Mouse (Mus musculus) neural tube, embryonic 14.5 days (tissue): ENCODE results near the gene Calcr. TPM values are rescaled to one million over a fixed set of nuclear protein-coding genes. Genes with fewer than 3 reads are reported as not detected.

Source experiments
- ATAC-seq: fragments of 200-750 bp; cut with Nextera tagmentation; 2 replicates; pipeline ENCODE4 v1.8.0; 2017; ENCODE audit warnings: low read depth, mild to moderate bottlenecking, moderate TSS enrichment, moderate library complexity
- H3K27ac ChIP-seq: fragments of 300-500 bp; sonication (generic); 2 replicates; pipeline ENCODE4 v1.5.1; 2014; ENCODE audit warnings: low read depth, mild to moderate bottlenecking, control low read depth, low read length, moderate library complexity, mixed read lengths
- H3K27me3 ChIP-seq: fragments of 300-500 bp; sonication (generic); 2 replicates; pipeline ENCODE4 v1.6.1; 2014; ENCODE audit warnings: low read length; ENCODE audit not compliant: control insufficient read depth, insufficient read depth
- H3K36me3 ChIP-seq: fragments of 300-500 bp; sonication (generic); 2 replicates; pipeline ENCODE4 v1.6.1; 2014; ENCODE audit warnings: low read length, mixed read lengths; ENCODE audit not compliant: control insufficient read depth, insufficient read depth
- H3K4me1 ChIP-seq: fragments of 300-500 bp; sonication (generic); 2 replicates; pipeline ENCODE4 v1.6.1; 2014; ENCODE audit warnings: low read length; ENCODE audit not compliant: control insufficient read depth, insufficient read depth
- H3K4me2 ChIP-seq: fragments of 300-500 bp; sonication (generic); 2 replicates; pipeline ENCODE4 v1.6.1; 2014; ENCODE audit warnings: mild to moderate bottlenecking, low read depth, low read length, control low read depth
- H3K4me3 ChIP-seq: fragments of 300-500 bp; sonication (generic); 2 replicates; pipeline ENCODE4 v1.5.1; 2014; ENCODE audit warnings: low read depth, low read length, control low read depth, mixed read lengths
- H3K9ac ChIP-seq: fragments of 300-500 bp; sonication (generic); replicated peaks from 2 replicates; pipeline ENCODE4 v1.6.1; 2014; ENCODE audit warnings: low read depth, mild to moderate bottlenecking, control low read depth, low read length, mixed read lengths
- H3K9me3 ChIP-seq: fragments of 300-500 bp; sonication (generic); 2 replicates; pipeline ENCODE4 v1.6.1; 2016; ENCODE audit warnings: low read length; ENCODE audit not compliant: control insufficient read depth
- WGBS: fragments of 180-500 bp; shearing (Covaris S2); extraction: QIAGEN DNeasy Blood & Tissue Kit; methylation state at CpG from one replicate; pipeline ENCODE4 v1.1.7; 2014; 5-methylcytosine and 5-hydroxymethylcytosine counted together
- polyA plus RNA-seq: library from polyadenylated mRNA; unstranded; fragments of >200 nt; fragmentation: Nextera tagmentation; extraction: Ambion mirVana; gene quantifications from 2 replicates; pipeline ENCODE4 v1.2.1, GENCODE M21; 2014

Calcr gene
- 0.94 and 1.2 TPM in 2 replicates for polyA plus RNA-seq

DNA sequence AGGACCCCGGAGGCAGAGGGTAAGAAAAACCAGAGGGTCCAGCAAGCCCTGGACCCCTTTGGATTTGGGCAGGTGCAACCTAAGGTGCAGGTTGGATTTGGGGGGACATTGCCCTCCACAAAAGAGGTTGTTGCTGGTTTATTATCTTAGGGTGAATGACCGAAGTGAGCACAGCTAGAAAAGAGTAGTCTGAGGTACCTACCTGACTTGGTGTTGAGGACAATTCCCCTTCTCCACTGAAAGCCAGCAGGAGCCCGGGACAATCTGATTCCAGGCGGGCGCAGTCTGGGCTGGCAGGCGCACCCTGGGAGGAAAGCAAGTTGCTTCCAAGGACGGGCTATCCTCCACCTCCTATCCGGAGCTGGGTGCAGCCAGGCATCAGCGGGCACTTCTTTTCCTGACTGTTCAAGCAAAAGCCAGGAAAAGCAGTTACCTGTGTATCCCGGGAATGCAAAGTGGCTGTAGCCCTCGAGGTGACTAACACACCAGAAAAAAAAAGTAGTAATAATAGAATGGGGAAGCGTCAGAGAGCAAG is at the start of gene Calcr:
Gene Calcr (minus strand): TSS at position 485 of the 535 bp plus-strand sequence.
- no peaks in the 10 kb centered on the region for H3K9me3 ChIP-seq
- peak within 1 kb of the TSS; percentile 91 for H3K4me2 ChIP-seq
- H3K27ac ChIP-seq, result no peak within 1 kb of the TSS
- H3K27me3 ChIP-seq, result peaks cover 31% of the 10 kb centered on the region
- peak within 1 kb of the TSS; percentile 40 for H3K4me3 ChIP-seq
- H3K4me1 ChIP-seq, result peaks cover 8% of the 10 kb centered on the region; the same call in 1 of the 2 replicates
- WGBS, result 2% methylated on average over 12 of the region's 12 CpGs
- H3K36me3 ChIP-seq, result no peaks in the 10 kb centered on the region
- ATAC-seq, result peak; percentile 11; the same call in 1 of the 2 replicates
- H3K9ac ChIP-seq, result no peak within 1 kb of the TSS

DNA sequence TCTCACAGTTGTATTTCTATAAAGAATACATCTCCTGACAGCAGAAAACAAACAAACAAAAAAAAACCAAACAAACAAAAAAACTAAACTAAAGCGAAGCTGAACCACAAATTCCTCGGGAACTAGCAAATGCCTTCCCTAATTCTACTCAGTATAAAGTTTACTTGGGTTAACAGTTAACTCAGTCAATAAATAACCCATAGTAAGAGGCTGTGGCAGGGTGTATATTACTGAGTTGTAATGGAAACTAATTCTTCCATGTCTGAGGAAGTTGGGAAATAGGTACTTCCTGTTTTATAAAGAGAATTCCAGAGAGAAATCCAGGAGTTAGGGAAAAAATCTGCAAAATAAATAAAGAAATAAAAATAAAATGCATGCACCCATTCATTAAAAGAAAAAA is 3.0 kb upstream of the Calcr start:
- Histone ChIP-seq H3K4me3 (no peak overlapping the region), H3K27ac (no peak overlapping the region), H3K9ac (no peak overlapping the region), H3K4me2 (no peak overlapping the region), H3K36me3 (no peaks in the 10 kb centered on the region), H3K9me3 (no peaks in the 10 kb centered on the region), H3K4me1 (peaks cover 8% of the 10 kb centered on the region; the same call in 1 of the 2 replicates), H3K27me3 (peaks cover 25% of the 10 kb centered on the region)
- ATAC-seq, result no peak
- 78% methylated on average over 2 of the region's 2 CpGs for WGBS

- H3K4me3 ChIP-seq, result peak overlapping the region; percentile 40
- H3K9me3 ChIP-seq, result no peaks in the 10 kb centered on the region
- no peak overlapping the region for H3K9ac ChIP-seq
- H3K36me3 ChIP-seq, result no peaks in the 10 kb centered on the region
- peak overlapping the region; percentile 91 for H3K4me2 ChIP-seq
- H3K27me3 ChIP-seq, result peaks cover 31% of the 10 kb centered on the region
- under 1% methylated on average over 39 of the region's 39 CpGs for WGBS
- peaks cover 8% of the 10 kb centered on the region; the same call in 1 of the 2 replicates for H3K4me1 ChIP-seq
- H3K27ac ChIP-seq, result no peak overlapping the region
- ATAC-seq, result peak; percentile 56; the same call in 1 of the 2 replicates
Observed at GRCm38 (mm10) chr6:3763171-3763967, 1.1 kb downstream of the Calcr start.

GRCm38 (mm10) chr6:3751576-3751975 is 12.9 kb downstream of the Calcr start:
- no peak for ATAC-seq
- Histone ChIP-seq H3K4me3 (no peak overlapping the region), H3K36me3 (no peaks in the 10 kb centered on the region), H3K9me3 (no peaks in the 10 kb centered on the region), H3K27ac (no peak overlapping the region), H3K4me2 (no peak overlapping the region), H3K9ac (no peak overlapping the region), H3K4me1 (no peaks in the 10 kb centered on the region), H3K27me3 (no peaks in the 10 kb centered on the region)
- WGBS, result 78% methylated on average over 3 of the region's 3 CpGs

DNA sequence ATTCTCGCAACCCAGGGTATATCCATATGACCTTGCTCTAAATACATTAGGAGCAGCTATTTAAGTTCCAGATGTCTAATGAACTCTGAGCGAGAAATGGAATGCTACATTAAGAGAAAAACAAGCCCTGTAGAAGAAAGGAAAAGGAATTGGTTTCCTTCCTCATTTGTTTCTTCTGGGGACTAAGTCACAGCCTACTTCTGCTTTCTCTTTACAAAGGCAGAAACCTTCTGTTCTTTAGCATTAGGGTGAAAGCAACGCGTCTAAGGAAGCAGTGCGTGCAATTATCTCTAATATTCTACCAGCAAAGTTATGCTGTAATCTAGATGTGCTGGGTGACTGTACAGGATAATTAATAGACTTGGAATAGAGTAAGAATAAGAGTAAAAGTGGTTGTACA is 14.9 kb downstream of the Calcr start:
- H3K4me3 ChIP-seq, result no peak overlapping the region
- no peak for ATAC-seq
- H3K4me2 ChIP-seq, result no peak overlapping the region
- no peak overlapping the region for H3K9ac ChIP-seq
- no peak overlapping the region for H3K27ac ChIP-seq
- no peaks in the 10 kb centered on the region for H3K9me3 ChIP-seq
- 84% methylated on average over 5 of the region's 5 CpGs for WGBS
- H3K27me3 ChIP-seq, result no peaks in the 10 kb centered on the region
- no peaks in the 10 kb centered on the region for H3K36me3 ChIP-seq
- no peaks in the 10 kb centered on the region for H3K4me1 ChIP-seq

DNA sequence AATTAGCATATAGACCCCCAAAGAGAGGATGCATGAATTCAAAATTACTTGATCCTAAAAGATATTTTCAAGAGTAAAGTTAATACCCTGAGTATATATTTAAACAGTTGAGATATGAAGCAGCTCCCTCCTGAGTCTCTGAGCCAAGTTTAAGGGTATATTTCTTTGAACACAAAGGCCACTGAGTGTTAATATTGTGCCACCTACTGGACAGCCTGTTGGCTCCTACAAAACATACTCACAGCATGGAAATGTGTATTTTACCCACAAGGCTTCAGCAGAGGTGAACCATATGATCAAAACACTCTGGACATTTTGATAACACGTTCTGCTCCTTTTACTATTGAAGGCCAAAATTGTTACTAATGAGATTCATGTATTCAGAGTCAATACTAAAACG is 19.0 kb downstream of the Calcr start:
- Histone ChIP-seq H3K27ac (no peak overlapping the region), H3K4me1 (no peaks in the 10 kb centered on the region), H3K4me2 (no peak overlapping the region), H3K9me3 (no peaks in the 10 kb centered on the region), H3K9ac (no peak overlapping the region), H3K27me3 (no peaks in the 10 kb centered on the region), H3K4me3 (no peak overlapping the region), H3K36me3 (no peaks in the 10 kb centered on the region)
- no peak; the same call in 1 of the 2 replicates for ATAC-seq
- 34% methylated on average over 2 of the region's 2 CpGs for WGBS

GRCm38 (mm10) chr6:3741996-3742713 is 22.4 kb downstream of the Calcr start:
- no peak for ATAC-seq
- H3K9me3 ChIP-seq, result no peaks in the 10 kb centered on the region
- H3K27ac ChIP-seq, result no peak overlapping the region
- H3K4me1 ChIP-seq, result no peaks in the 10 kb centered on the region
- no peak overlapping the region for H3K4me2 ChIP-seq
- H3K36me3 ChIP-seq, result no peaks in the 10 kb centered on the region
- H3K4me3 ChIP-seq, result no peak overlapping the region
- WGBS, result 86% methylated on average over 7 of the region's 7 CpGs
- H3K9ac ChIP-seq, result no peak overlapping the region
- H3K27me3 ChIP-seq, result no peaks in the 10 kb centered on the region

DNA sequence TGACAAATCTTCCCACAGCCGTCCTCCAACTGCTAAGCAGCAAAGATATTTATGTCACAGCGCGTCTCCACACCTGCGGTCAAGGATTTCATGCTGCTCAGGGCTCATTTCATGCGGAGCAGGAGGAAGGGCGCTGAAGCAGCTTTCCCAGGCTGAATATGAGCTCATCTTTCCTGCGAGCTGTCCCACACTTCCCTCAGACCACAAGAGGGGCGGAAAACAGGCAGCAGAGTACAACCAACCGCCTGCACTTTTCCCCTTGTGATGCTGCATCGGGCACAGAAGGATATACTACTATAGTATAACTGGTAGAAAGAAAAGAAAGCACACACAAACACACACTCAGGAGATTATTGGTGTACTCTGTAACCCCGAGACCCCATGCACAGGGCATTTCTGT is 23.2 kb downstream of the Calcr start:
- Histone ChIP-seq H3K4me2 (no peak overlapping the region), H3K9ac (no peak overlapping the region), H3K4me3 (no peak overlapping the region), H3K27me3 (no peaks in the 10 kb centered on the region), H3K36me3 (no peaks in the 10 kb centered on the region), H3K27ac (no peak overlapping the region), H3K4me1 (no peaks in the 10 kb centered on the region), H3K9me3 (no peaks in the 10 kb centered on the region)
- WGBS, result 46% methylated on average over 11 of the region's 11 CpGs
- no peak for ATAC-seq
